Mouse (Mus musculus) heart, adult 18-20 months (tissue): ENCODE results near the gene Il17re. TPM values are rescaled to one million over a fixed set of nuclear protein-coding genes. Genes with fewer than 3 reads are reported as not detected.

Experiments used
- DNase-seq, 2 experiments: peaks; one replicate each; pipeline ENCODE4 v3.0.0; 2021 to 2022; ENCODE audit warnings: mixed read lengths in 1 of 2
- total RNA-seq, 2 experiments: library from RNA; stranded (reverse); gene quantifications; 2 replicates each; pipeline ENCODE4 v1.2.3; 2021

Gene Il17re
- total RNA-seq, 2 experiments from 2014 or later = 0.69 to 1.2 TPM

- peak in 1 of 2 experiments; percentile 7 for DNase-seq
Observed at GRCm38 (mm10) chr6:113443091-113443490, 15.2 kb upstream of the Il17re start.

DNA sequence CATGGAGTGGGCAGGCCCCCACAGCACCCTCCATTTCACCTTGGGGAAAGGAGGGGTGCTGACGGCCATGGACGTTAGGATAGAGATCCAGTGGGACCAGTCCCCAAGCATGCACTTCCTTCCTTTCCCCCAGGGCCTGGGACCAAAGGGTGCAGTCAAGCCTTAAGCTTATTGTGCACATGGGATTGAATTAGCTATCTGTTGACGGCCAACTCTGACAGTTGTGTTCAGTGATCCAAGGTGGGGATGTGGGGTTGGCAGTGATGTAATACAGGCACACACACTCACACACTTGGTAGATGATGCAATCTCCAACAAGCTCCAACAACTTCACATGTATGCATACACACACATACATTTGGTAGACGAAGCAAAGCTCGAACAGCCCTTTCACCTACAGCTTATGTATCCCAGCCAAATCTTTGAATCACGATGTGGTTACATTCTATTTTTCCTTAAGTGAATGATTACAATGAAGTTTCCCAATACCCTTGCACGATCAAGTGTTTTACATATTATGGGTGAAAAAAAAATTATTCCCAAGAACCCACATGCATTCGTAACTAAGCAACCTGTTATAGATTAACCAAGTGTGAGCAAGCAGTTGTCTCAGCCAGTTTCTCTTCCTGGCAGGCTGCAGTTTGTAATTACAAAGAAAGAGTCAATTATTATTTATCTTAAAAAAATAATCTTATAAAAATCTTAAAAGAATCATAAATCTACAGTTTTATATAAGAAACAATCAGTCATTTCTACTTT is 13.9 kb upstream of the Il17re start:
- DNase-seq = no peak

GRCm38 (mm10) chr6:113447639-113448038 is 10.6 kb upstream of the Il17re start:
- DNase-seq = no peak

DNA sequence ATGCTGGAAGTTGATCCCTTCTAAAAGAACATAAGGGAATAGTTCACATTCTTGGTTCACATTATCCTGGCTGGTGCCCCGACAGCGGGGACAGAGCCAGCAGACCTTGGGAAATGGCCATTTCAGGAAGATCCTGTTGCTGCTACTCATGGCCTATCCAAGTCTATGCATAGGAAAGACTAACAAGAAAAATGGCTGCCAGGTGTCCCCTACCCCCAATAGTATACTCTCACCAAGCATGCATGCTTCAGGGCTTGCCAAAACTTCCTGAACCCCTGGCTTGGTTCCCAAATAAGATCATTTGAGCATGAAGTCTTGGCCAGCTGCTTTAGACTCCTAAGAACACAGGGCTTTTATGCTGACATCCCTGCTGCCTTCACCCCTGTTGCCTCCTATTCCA is 6.4 kb upstream of the Il17re start:
- DNase-seq = peak in 1 of 2 experiments; percentile 17

DNA sequence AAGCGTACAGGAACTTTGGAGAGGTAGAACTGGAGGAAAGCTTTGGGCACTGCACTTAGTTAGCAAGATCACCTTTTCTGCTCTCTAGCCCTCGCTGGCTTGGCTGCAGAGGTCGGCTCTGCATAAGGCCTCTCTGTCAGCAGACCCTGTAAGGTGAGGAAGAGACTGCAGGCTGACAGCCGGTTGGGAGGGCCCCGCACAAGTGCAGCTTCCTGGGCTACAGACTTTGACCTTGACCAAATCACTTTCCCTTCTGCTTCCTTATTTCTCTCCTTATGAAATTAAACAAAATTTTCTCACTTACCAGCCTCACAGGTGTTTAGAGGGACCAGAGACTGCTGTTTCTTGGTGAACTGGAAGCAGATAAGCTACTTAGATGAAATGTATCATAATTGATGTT is 3.3 kb upstream of the Il17re start:
- no peak for DNase-seq

- DNase-seq = no peak
Observed at GRCm38 (mm10) chr6:113458635-113459034, 351 bp downstream of the Il17re start.

GRCm38 (mm10) chr6:113464040-113464439 is 5.8 kb downstream of the Il17re start:
- no peak for DNase-seq

DNA sequence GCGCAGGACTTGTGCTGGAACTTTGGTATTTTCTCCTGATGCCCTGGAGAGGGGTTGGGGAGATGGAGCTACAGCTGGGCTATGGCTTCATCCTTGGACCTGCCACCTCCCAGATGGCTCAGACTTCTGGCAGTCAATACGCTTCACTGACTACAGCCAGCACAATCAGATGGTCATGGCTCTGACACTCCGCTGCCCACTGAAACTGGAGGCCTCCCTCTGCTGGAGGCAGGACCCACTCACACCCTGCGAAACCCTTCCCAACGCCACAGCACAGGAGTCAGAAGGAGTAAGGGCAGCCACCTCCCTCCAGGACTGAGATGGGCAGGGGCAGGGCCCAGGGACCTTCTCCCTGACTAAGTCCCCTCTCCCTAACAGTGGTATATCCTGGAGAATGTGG is 7.3 kb downstream of the Il17re start:
- DNase-seq = no peak

DNA sequence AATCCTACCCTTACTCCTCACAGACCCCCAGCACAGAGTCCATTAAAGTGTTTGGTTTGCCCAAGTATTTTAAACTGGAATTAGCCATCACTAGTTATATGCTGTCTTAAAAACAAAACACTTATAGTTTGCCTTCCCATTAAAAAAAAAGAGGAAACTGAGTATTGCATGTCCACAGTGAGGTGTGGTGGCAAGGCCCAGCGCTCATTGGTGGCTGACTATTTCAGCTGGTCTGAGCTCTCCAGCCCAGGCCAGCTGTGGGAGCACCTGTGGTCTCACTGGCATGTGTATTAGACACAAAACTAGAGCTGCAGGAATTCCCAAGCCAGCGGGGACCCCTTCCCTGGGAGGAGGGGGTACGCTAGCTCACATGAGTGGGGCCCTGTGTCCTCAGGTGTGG is 10.2 kb downstream of the Il17re start:
- DNase-seq = no peak

- DNase-seq = peak; percentile 66 to 83
Observed at GRCm38 (mm10) chr6:113469021-113469420, 10.7 kb downstream of the Il17re start.

- peak; percentile 75 to 89 for DNase-seq
Observed at GRCm38 (mm10) chr6:113469432-113469831, 11.1 kb downstream of the Il17re start.

DNA sequence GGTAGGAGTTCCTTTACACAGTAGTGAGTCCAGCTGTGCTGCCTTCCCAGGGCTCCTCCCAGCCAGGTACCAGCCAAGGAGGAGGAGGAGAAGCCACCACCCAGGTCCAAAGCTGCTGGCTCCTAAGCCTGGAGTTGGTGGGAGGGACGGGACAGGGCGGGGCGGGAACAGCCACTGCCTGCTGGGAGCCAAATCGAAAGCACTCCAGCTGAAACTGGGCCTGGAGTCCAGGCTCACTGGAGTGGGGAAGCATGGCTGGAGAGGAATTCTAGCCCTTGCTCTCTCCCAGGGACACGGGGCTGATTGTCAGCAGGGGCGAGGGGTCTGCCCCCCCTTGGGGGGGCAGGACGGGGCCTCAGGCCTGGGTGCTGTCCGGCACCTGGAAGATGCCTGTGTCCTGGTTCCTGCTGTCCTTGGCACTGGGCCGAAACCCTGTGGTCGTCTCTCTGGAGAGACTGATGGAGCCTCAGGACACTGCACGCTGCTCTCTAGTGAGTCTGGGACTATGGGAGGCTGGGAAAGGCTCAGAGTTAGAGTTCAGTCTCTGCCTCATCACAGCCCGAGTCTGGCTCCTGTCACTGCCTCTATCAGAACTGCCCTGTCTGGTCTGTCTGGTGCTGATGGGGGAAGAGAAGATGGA is 13.1 kb downstream of the Il17re start, which contains the start of gene Il17rc:
Il17rc (plus strand) TSS at position 131 of the 640 bp plus-strand sequence.
- peak; percentile 77 to 83 for DNase-seq

- no peak for DNase-seq
Observed at GRCm38 (mm10) chr6:113472061-113472460, 13.8 kb downstream of the Il17re start.

- DNase-seq = no peak
Observed at GRCm38 (mm10) chr6:113473246-113473645, 15.0 kb downstream of the Il17re start.

GRCm38 (mm10) chr6:113473715-113474114 is 15.4 kb downstream of the Il17re start:
- no peak for DNase-seq

DNA sequence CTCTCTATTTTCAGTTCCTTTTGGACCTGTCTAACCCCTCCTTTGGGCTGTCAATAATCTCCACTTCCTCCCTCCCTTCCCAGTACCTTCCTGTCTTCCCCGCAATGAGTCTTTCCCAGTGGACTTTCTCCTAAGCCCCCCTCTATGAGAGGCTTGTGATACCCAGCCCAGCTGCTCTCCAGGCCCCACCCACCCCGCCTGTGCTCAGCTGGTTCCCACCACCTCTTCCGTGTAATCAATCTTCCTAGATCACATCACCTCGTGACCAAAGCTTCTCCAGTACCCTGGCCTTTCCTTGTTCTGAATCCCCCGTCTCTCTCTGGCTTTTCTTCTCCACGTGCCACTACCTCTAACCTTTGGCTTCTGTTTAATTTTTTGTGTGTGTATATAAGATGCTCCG is 19.1 kb downstream of the Il17re start:
- DNase-seq = no peak

- no peak for DNase-seq
Observed at GRCm38 (mm10) chr6:113478906-113479305, 20.6 kb downstream of the Il17re start.

DNA sequence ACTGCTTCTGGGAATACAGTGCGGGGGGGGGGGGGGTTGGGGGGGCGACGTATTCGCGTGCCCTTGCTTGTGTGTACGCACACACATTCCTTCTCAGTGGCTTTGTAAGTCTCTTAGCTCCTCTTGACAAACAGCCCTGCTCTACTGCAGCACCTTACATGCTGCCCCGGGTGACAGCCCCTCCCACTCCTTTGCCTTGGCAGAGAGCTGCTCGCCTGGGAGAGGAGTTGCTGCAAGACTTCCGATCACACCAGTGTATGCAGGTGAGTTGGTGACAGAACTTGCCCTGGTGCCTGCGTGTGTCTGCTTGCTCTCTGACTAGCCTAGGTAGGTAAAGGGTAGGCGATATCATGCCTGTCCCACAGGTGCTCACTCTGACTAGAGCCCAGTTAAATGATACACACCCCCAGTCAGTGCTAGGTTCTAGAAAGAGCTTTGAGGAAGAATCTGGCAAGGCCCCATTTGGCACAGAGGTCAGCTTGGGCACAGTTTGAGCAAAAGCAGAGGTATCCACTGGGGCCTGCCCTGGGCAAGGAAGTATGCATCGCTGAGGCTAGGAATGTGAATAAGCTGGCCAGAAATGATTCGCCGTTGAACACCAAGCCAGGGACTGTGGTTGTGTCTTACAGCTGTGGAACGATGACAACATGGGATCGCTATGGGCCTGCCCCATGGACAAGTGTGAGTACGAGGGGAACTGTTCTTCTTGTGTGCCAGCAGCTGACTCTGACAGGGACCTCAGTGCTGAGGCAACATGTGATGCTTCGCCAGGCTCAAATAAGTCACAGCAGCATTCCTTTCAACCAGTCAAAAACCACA is 22.5 kb downstream of the Il17re start:
- peak; percentile 25 to 39 for DNase-seq

DNA sequence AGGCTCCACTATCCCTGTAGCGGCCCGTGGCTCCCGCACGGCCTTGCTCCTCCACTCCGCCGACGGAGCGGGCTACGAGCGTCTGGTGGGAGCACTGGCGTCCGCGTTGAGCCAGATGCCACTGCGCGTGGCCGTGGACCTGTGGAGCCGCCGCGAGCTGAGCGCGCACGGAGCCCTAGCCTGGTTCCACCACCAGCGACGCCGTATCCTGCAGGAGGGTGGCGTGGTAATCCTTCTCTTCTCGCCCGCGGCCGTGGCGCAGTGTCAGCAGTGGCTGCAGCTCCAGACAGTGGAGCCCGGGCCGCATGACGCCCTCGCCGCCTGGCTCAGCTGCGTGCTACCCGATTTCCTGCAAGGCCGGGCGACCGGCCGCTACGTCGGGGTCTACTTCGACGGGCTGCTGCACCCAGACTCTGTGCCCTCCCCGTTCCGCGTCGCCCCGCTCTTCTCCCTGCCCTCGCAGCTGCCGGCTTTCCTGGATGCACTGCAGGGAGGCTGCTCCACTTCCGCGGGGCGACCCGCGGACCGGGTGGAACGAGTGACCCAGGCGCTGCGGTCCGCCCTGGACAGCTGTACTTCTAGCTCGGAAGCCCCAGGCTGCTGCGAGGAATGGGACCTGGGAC is 24.3 kb downstream of the Il17re start:
- peak in 1 of 2 experiments; percentile 37 for DNase-seq

- peak; percentile 95 to 98 for DNase-seq
Observed at GRCm38 (mm10) chr6:113483100-113483615, 24.9 kb downstream of the Il17re start, which contains the start of gene Creld1. Creld1 (plus strand) TSS chr6:113483297.

- peak; percentile 31 to 45 for DNase-seq
Observed at GRCm38 (mm10) chr6:113483729-113484128, 25.4 kb downstream of the Il17re start.

GRCm38 (mm10) chr6:113487125-113487576 is 28.9 kb downstream of the Il17re start:
- DNase-seq = peak in 1 of 2 experiments; percentile 38
